Mouse (Mus musculus) mammary gland, adult 2 months (tissue): ENCODE data around the gene Kifc3. TPM values are rescaled to one million over a fixed set of nuclear protein-coding genes. Genes with fewer than 3 reads are reported as not detected.

Experiments
- polyA plus RNA-seq: library from polyadenylated mRNA; depleted of rRNA; stranded (reverse); fragments of >200 nt; gene quantifications from 2 replicates; pipeline ENCODE4 v1.2.3, GENCODE M21; 2012; ENCODE audit warnings: low replicate concordance; rRNA removed

Gene Kifc3
- 27.6 and 44.8 TPM in 2 replicates for polyA plus RNA-seq

DNA sequence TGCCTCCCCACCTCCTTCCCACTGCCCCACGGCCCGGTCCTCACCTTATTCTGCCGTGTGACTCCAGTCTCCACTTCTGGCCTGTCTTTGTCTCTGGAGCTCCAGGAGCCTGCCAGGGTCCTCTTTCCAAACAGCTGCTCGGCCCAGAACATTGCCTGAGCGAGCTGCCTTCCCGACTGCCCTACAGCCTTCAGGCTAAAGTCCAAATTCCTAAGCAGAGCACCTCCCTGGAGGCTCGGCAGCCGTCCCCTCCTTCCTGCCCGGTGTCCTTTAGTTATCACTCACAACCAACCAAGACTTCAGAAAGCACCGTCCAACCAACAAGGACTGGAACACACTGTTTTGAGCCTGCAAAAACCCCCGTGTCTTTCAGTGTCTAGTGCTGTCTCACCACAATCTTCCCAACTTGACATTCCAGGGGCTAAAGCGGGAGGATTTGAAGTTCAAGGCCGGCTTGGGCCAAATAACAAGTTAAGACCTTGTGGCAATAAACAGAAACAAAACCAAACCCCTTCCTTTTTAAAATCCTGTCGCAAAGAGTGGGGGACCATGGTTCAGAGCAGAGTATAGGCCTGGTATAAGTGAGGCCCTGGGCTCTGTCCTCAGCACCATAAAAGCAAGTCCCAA is at the start of gene Kifc3:
Kifc3 (minus strand) TSS at position 164 of the 627 bp plus-strand sequence.

DNA sequence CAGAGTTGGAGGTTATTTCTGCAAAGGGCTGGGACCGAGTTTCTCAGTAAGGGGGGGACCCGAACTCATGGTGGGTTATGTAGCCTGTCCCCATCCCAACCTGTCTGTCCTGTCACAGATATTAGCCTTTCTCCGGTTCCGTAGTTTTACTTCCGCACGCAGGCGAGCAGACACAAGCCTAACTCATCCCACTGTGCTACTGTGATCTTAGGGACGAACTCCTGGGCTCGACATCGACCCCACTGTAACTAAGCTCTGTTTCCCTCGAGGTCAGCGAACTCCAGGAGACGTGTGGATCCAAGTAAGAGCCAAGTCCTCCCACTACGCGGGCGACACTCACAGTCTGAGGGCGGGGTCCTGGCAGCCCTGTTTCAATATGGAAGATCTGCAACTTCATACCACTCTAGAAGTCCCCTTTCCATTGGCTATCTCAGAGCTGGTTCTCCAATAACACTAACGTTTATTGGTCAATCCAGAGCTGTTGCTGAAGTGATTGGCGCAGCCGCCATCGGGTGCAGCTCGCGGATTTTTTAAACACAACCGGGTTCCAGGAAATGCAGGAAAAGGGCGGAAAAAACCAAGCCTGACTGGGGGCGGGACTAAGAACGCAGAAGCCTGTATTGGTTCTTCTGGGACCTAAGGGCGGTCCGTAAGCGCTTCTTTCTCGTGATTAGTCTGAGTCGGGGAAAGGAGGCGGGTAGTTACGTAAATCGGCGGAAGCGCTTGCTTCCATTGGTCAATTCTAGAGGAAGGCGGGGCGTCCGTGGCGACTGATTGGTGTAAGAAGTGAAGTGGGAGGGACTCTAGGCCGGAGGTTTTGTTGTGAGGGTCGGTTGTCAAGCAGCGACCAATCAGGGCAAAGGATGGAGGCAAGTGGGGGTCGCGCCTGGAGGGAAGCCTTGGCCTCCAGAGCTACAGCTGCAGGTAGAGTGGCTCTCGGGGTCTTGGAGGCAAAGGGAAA is 122.0 kb downstream of the Kifc3 start, which contains the start of gene Katnb1:
Katnb1 (plus strand) TSS at position 806 of the 961 bp plus-strand sequence.

DNA sequence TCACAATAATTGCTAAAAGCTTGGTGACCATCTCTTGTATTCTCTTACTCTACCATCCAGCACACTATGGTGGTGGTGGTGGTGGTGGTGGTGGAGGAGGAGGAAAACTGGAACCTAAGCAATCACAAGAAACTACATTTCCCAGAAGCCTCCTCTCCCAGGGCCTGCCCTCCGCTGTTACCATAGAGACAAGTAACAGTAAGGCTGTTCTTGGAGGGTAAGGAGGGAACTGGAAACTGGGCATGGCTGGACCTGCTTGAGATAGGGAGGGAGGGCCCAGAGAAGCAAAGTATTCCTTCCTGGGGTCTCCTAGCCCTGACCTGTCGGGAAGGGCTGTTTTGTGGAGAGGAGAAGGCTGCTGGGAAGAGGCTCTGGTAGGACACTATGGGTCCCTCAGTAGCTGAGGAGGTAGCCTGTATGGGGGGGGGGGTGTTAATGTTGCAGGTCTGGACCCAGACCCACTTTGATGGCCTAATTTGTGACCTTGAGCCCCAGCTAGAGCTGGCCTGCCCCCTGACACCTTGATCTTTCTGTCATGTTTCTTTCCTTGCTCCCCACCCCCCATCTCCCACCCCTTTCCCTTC is 147.6 kb downstream of the Kifc3 start, which contains the start of gene Drc7:
Drc7 (plus strand) TSS at position 177 of the 584 bp plus-strand sequence.

Other genes with a start within 250 kb of the Kifc3 start
- gene Adgrg1, start 228.1 kb downstream of the Kifc3 start, polyA plus RNA-seq = 138 and 237 TPM in 2 replicates
- 7.5 and 9.6 TPM in 2 replicates for gene Adgrg3, start 185.1 kb downstream of the Kifc3 start, polyA plus RNA-seq
- gene Drc7, start 147.7 kb downstream of the Kifc3 start, polyA plus RNA-seq = 0.08 and 0.09 TPM in 2 replicates
- gene Katnb1, start 121.6 kb downstream of the Kifc3 start, polyA plus RNA-seq = 14.9 and 19.3 TPM in 2 replicates
- 1.0 and 1.2 TPM in 2 replicates for gene Cngb1, start 103.8 kb upstream of the Kifc3 start, polyA plus RNA-seq
- gene Tepp, start 107.8 kb upstream of the Kifc3 start, polyA plus RNA-seq = 0.30 TPM in 1 of 2 replicates, not detected in the other
- gene Zfp319, start 129.1 kb upstream of the Kifc3 start, polyA plus RNA-seq = 9.5 and 16.2 TPM in 2 replicates
- 28.7 and 33.4 TPM in 2 replicates for gene Usb1, start 129.5 kb upstream of the Kifc3 start, polyA plus RNA-seq
- gene Mmp15, start 149.5 kb upstream of the Kifc3 start, polyA plus RNA-seq = 32.1 and 55.1 TPM in 2 replicates
- 38.6 and 45.7 TPM in 2 replicates for gene Cfap20, start 232.1 kb upstream of the Kifc3 start, polyA plus RNA-seq